Mouse (Mus musculus) forebrain, embryonic 16.5 days (tissue): Measurements from ENCODE around the gene Cops6. TPM values are rescaled to one million over a fixed set of nuclear protein-coding genes. Genes with fewer than 3 reads are reported as not detected.
A peak's percentile ranks its signal among the peaks of the same experiment; 100 is the strongest.

ENCODE experiments used
- ATAC-seq: fragments of 200-750 bp; cut with Nextera tagmentation; 2 replicates; pipeline ENCODE4 v1.8.0; 2017; ENCODE audit warnings: mild to moderate bottlenecking, moderate library complexity
- H3K27ac ChIP-seq: fragments of 300-500 bp; sonication (generic); 2 replicates; pipeline ENCODE4 v1.5.1; 2014; ENCODE audit warnings: low read length, control low read depth
- H3K27me3 ChIP-seq: fragments of 300-500 bp; sonication (generic); replicated peaks from 2 replicates; pipeline ENCODE4 v1.6.1; 2014; ENCODE audit warnings: low read length; ENCODE audit not compliant: control insufficient read depth, insufficient read depth
- H3K36me3 ChIP-seq: fragments of 300-500 bp; sonication (generic); 2 replicates; pipeline ENCODE4 v1.6.1; 2014; ENCODE audit not compliant: control insufficient read depth, insufficient read depth
- H3K4me1 ChIP-seq: fragments of 300-500 bp; sonication (generic); replicated peaks from 2 replicates; pipeline ENCODE4 v1.6.1; 2014; ENCODE audit warnings: low read length; ENCODE audit not compliant: control insufficient read depth, insufficient read depth
- H3K4me2 ChIP-seq: fragments of 300-500 bp; sonication (generic); 2 replicates; pipeline ENCODE4 v1.6.1; 2014; ENCODE audit warnings: mild to moderate bottlenecking, low read length, control low read depth
- H3K4me3 ChIP-seq: fragments of 300-500 bp; sonication (generic); replicated peaks from 2 replicates; pipeline ENCODE4 v1.5.1; 2014; ENCODE audit warnings: mild to moderate bottlenecking, low read length, control low read depth
- H3K9ac ChIP-seq: fragments of 300-500 bp; sonication (generic); replicated peaks from 2 replicates; pipeline ENCODE4 v1.6.1; 2014; ENCODE audit warnings: low read depth, low read length, control low read depth
- H3K9me3 ChIP-seq: fragments of 300-500 bp; sonication (generic); 2 replicates; pipeline ENCODE4 v1.6.1; 2016; ENCODE audit warnings: low read length; ENCODE audit not compliant: control insufficient read depth
- WGBS: fragments of 180-500 bp; shearing (Covaris S2); extraction: QIAGEN DNeasy Blood & Tissue Kit; methylation state at CpG from one replicate; pipeline ENCODE4 v1.1.7; 2014; 5-methylcytosine and 5-hydroxymethylcytosine counted together
- polyA plus RNA-seq: library from polyadenylated mRNA; unstranded; fragments of >200 nt; fragmentation: Nextera tagmentation; extraction: Ambion mirVana; gene quantifications from 2 replicates; pipeline ENCODE4 v1.2.1, GENCODE M21; 2015

Gene Cops6
- polyA plus RNA-seq, 1 experiment from 2014 or later, result 305 TPM

- peak; percentile 87 for ATAC-seq
- Histone ChIP-seq H3K4me3 (peak within 1 kb of the TSS; percentile 68), H3K4me2 (peak within 1 kb of the TSS; percentile 90), H3K4me1 (peaks cover 14% of the 10 kb centered on the region), H3K9ac (peak within 1 kb of the TSS; percentile 84), H3K27me3 (no peaks in the 10 kb centered on the region), H3K9me3 (no peaks in the 10 kb centered on the region), H3K27ac (peak within 1 kb of the TSS; percentile 78), H3K36me3 (peaks cover 9% of the 10 kb centered on the region)
- WGBS, result under 1% methylated on average over 31 of the region's 31 CpGs
These were observed 26.2 kb downstream of the Cops6 start, which contains the start of the genes Taf6 and Cnpy4 for GRCm38 (mm10) chr5:138186950-138187638. TSS of gene Taf6 (minus strand) at chr5:138187451. TSS of gene Cnpy4 (plus strand) at chr5:138187485.

GRCm38 (mm10) chr5:138187661-138188306, 26.9 kb downstream of the Cops6 start:
- no peaks in the 10 kb centered on the region for H3K9me3 ChIP-seq
- peak overlapping the region; percentile 84 for H3K9ac ChIP-seq
- WGBS, result under 1% methylated on average over 10 of the region's 10 CpGs
- ATAC-seq, result peak; percentile 93
- H3K4me1 ChIP-seq, result peaks cover 14% of the 10 kb centered on the region
- H3K27me3 ChIP-seq, result no peaks in the 10 kb centered on the region
- peak overlapping the region; percentile 78 for H3K27ac ChIP-seq
- peak overlapping the region; percentile 90 for H3K4me2 ChIP-seq
- peak overlapping the region; percentile 68 for H3K4me3 ChIP-seq
- H3K36me3 ChIP-seq, result peaks cover 4% of the 10 kb centered on the region; the same call in 1 of the 2 replicates

GRCm38 (mm10) chr5:138193771-138194727, 33.2 kb downstream of the Cops6 start, which contains the start of gene Mblac1:
TSS of gene Mblac1 (plus strand) at chr5:138194314.
- H3K4me2 ChIP-seq, result peak within 1 kb of the TSS; percentile 80
- H3K27me3 ChIP-seq, result no peaks in the 10 kb centered on the region
- 5% methylated on average over 49 of the region's 54 CpGs for WGBS
- H3K36me3 ChIP-seq, result no peaks in the 10 kb centered on the region; the same call in 1 of the 2 replicates
- ATAC-seq, result peak; percentile 82
- peak within 1 kb of the TSS; percentile 66 for H3K4me3 ChIP-seq
- H3K27ac ChIP-seq, result peak within 1 kb of the TSS; percentile 84
- peak within 1 kb of the TSS; percentile 86 for H3K9ac ChIP-seq
- peaks cover 11% of the 10 kb centered on the region for H3K4me1 ChIP-seq
- no peaks in the 10 kb centered on the region for H3K9me3 ChIP-seq

GRCm38 (mm10) chr5:138194755-138195345, 34.0 kb downstream of the Cops6 start:
- H3K27me3 ChIP-seq, result no peaks in the 10 kb centered on the region
- WGBS, result under 1% methylated on average over 29 of the region's 29 CpGs
- H3K4me1 ChIP-seq, result peaks cover 11% of the 10 kb centered on the region
- H3K4me2 ChIP-seq, result peak overlapping the region; percentile 80
- no peaks in the 10 kb centered on the region; the same call in 1 of the 2 replicates for H3K36me3 ChIP-seq
- peak overlapping the region; percentile 84 for H3K27ac ChIP-seq
- H3K9ac ChIP-seq, result peak overlapping the region; percentile 86
- H3K4me3 ChIP-seq, result peak overlapping the region; percentile 66
- H3K9me3 ChIP-seq, result no peaks in the 10 kb centered on the region
- ATAC-seq, result peak; percentile 62

GRCm38 (mm10) chr5:138195463-138195862, 34.6 kb downstream of the Cops6 start:
- Histone ChIP-seq H3K27ac (no peak overlapping the region), H3K36me3 (no peaks in the 10 kb centered on the region; the same call in 1 of the 2 replicates), H3K27me3 (no peaks in the 10 kb centered on the region), H3K4me3 (peak overlapping the region; percentile 66), H3K4me1 (peaks cover 11% of the 10 kb centered on the region), H3K9me3 (no peaks in the 10 kb centered on the region), H3K4me2 (peak overlapping the region; percentile 80), H3K9ac (peak overlapping the region; percentile 86)
- ATAC-seq, result no peak
- WGBS, result 72% methylated on average over 7 of the region's 7 CpGs

- Histone ChIP-seq H3K9ac (no peak overlapping the region), H3K9me3 (peaks cover 2% of the 10 kb centered on the region; the same call in 1 of the 2 replicates), H3K4me3 (no peak overlapping the region), H3K27ac (no peak overlapping the region), H3K4me1 (peaks cover 7% of the 10 kb centered on the region), H3K36me3 (no peaks in the 10 kb centered on the region), H3K27me3 (no peaks in the 10 kb centered on the region), H3K4me2 (no peak overlapping the region)
- no peak for ATAC-seq
- WGBS, result 4% methylated on average over 1 of the region's 1 CpGs
These were observed 38.7 kb downstream of the Cops6 start for GRCm38 (mm10) chr5:138199576-138199975.

- no peak for ATAC-seq
- H3K4me1 ChIP-seq, result no peaks in the 10 kb centered on the region
- H3K4me2 ChIP-seq, result no peak overlapping the region
- peaks cover 4% of the 10 kb centered on the region; the same call in 1 of the 2 replicates for H3K9me3 ChIP-seq
- no peaks in the 10 kb centered on the region for H3K27me3 ChIP-seq
- no peak overlapping the region for H3K4me3 ChIP-seq
- 83% methylated on average over 3 of the region's 3 CpGs for WGBS
- no peak overlapping the region for H3K27ac ChIP-seq
- H3K36me3 ChIP-seq, result no peaks in the 10 kb centered on the region
- H3K9ac ChIP-seq, result no peak overlapping the region
These were observed 41.2 kb downstream of the Cops6 start for GRCm38 (mm10) chr5:138202086-138202485.

GRCm38 (mm10) chr5:138207253-138207652, 46.4 kb downstream of the Cops6 start:
- WGBS, result 90% methylated on average over 1 of the region's 1 CpGs

More at GRCm38 (mm10) chr5:138207253-138207652, 46.4 kb downstream of the Cops6 start:
- peaks cover 4% of the 10 kb centered on the region; the same call in 1 of the 2 replicates for H3K9me3 ChIP-seq
- no peaks in the 10 kb centered on the region for H3K27me3 ChIP-seq
- no peaks in the 10 kb centered on the region for H3K36me3 ChIP-seq
- no peak overlapping the region for H3K9ac ChIP-seq
- no peak for ATAC-seq
- H3K4me1 ChIP-seq, result no peaks in the 10 kb centered on the region
- H3K27ac ChIP-seq, result no peak overlapping the region
- no peak overlapping the region for H3K4me2 ChIP-seq
- H3K4me3 ChIP-seq, result no peak overlapping the region
